Mouse (Mus musculus): ENCODE measurements at regions not wholly inside any gene's neighbourhood (a gene's known extent, or its start where the extent isn't known, plus 50 kb on each side); places are given as distances from the start of the nearest gene placed in this dataset.

- DNase-seq = no peak
These were observed 133.0 kb upstream of the Btbd3 start for GRCm38 (mm10) chr2:138123331-138123730.

- DNase-seq = no peak
These were observed 135.5 kb upstream of the Btbd3 start for GRCm38 (mm10) chr2:138120868-138121267.

DNA sequence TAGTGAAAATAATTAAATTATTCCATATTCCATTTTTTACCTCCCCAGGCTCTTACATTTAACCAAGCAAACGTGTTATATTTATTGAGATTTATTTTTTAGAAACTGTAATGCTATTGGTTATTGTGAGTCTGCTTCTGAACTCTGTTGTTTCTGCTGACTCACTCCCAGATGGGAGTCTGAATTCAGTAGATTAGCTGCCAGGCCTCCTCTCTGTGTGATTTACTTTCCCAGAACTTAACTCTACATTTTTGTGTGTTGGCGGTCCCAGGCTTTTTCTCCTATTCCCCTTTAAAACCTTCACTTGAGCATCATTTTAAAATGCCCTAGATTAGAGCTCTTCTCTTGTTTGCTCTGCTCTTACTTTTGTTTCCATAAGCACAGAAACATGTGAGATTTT is 136.2 kb upstream of the Btbd3 start:
- DNase-seq = no peak

GRCm38 (mm10) chr2:138099777-138100176 is 156.6 kb upstream of the Btbd3 start:
- no peak for DNase-seq

DNA sequence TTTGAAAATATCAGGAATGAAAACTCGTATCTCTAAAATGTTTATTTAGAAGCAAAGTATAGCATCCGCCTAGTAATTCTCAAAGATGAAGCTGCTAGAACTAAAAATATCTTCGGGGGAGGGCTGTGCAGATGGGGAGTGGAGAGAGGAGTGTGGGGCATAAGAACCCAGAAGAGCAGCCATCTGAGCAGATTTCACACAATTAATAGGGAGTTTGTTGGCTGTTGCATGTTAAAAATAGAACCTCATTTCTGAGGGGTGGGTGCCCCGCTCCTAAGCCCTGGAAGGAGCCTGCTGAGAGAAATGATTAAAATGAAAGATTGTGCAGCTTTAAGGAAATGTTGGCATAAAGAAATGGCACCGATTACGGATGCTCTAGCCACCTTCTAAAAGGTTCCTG is 171.0 kb upstream of the Btbd3 start:
- no peak for DNase-seq

GRCm38 (mm10) chr2:138084564-138085283 is 171.6 kb upstream of the Btbd3 start:
- no peak for DNase-seq

DNA sequence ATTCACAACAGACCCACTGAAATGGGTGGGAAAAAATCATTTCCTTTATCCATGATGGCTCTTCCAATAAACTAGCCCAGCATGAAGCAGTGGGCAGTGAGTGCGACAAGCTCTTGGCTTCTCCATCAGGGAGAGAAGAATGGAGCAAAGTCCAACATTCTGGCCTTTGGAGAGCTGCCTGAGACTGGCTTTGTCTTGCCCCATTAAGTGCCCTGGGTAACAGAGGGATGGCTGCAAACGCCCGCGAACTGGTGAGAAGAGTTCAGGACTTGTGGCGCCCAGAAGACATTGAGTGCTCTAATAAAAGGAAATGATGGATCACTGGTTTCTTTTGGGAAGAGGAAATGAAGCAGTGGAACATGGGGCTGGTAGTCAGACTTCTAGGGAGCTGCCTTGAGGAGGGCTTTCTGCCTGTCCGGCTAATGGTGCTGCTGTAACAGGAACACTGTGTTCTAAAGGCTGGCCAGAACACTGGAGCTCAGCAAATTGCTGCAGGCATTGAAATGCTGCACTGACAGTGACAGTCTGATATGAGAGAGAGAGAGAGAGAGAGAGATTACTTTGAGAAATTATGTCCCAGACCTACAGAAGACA is 182.2 kb upstream of the Btbd3 start:
- DNase-seq = no peak

DNA sequence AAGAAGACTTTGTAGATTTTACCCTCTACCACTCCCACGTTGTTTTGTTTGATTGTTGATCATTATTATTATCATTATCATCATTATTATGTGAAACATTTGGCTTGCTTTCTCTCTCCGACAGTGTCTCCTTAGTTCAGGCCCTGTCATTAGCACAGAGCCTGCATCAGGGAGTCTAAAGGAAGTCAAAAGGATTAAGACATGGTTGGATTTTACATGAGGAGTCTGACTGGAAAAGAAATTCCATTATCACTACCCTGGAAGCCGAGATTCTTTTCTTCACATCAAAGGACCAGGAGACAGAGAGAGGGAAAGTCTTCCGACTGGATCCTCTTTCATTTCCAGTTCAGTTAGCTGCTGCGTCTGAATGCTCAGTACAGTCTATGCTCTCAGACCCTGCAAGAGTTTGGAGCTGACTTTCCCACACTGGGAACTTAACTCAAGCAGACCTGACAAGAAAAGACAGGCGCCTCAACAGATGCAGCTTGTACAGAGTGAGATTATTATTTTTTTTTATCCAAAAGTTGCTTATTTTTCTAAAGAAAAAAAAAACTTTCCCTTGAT is 184.1 kb upstream of the Btbd3 start:
- DNase-seq = no peak

- DNase-seq = no peak
These were observed 203.3 kb upstream of the Btbd3 start for GRCm38 (mm10) chr2:138053081-138053480.

DNA sequence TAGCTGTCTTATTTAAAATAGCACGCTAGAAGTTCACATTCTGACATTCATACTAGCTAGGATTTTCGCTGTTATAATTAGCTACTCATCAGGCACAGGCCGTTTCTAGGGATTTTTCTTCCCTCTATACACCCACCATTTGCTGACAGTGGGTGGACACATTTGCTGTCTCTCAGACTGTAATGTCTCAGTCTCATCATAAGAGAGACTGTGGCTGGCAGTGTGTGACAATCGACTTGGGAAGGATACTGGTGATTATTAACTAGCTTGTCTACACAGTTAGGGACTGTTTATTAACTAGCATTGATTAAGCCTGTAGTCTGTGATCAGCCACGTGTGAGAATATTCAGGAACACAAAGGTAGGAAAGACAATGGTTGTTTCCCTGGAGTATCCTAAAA is 208.0 kb upstream of the Btbd3 start:
- no peak for DNase-seq

DNA sequence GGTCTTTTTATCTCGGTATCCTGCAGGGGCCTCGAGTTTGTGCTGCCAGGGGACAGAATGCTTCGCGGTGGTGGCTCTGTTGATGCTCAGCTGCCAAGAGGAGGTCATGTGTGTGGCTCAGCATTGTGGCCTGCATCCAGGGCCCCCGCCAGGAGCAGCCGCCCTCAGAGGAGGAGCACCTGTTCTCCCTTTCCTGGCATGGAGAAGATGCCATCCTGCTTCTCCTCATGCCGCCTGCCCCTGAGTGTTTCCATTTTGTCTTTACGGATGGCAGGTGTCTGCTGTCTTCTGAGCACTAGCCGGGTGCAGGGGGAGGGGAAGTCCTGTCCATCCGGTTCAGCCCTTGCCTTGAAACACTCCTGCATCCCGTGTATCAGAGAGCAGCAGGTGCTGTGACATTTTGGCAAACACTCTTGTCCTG is 208.6 kb upstream of the Btbd3 start:
- no peak for DNase-seq

DNA sequence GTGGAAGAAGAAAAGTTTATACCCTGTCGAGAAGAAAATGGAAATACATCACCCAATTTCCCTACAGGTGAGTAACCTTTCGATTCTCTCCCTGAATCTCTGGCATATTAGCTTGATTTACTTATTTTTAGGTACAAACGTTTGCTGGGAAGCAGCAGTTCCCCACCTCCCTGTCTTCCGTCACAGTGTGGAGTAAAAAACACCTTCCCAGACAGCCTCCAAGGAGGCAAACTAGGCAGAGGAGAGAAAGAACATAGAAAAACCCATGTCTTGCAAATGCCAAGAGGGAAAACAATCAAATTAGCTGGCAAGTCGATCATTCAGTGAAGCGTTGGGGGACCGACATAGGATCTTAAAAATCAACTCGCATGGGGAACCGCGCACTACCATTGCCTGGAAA is 209.0 kb upstream of the Btbd3 start:
- no peak for DNase-seq

GRCm38 (mm10) chr2:138046918-138047317 is 209.4 kb upstream of the Btbd3 start:
- no peak for DNase-seq

DNA sequence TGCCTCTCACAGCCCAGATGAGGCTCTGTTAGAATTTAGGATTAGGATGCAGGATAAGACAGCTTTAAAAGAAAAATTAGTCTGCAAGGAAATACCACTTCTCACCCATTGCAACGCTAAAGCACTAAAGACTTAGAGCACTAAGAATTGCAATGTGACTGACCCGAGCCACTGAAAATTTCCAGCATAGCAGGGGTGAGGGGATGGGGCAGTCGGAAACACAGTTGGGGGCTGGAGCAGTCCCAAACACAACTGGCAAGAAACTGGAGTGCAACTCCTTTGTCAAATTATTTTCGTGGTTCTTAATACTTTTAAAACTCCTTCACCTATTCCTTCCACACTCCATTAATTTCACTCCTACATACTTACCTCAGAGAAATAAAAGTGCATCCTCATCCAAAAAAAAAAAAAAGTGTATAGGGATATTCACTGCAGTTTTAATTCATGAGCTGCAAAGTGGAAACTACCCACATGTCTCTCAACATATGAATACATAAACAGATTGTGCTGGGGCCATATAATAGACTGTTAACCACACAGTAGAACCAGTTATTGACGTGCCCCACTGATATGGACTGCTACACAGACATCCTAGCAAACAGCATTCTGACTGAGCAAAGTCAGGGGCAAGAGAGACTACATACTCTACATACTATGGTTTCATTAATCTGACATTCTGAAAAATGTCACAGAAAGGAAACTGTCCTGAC is 210.3 kb upstream of the Btbd3 start:
- DNase-seq = no peak

DNA sequence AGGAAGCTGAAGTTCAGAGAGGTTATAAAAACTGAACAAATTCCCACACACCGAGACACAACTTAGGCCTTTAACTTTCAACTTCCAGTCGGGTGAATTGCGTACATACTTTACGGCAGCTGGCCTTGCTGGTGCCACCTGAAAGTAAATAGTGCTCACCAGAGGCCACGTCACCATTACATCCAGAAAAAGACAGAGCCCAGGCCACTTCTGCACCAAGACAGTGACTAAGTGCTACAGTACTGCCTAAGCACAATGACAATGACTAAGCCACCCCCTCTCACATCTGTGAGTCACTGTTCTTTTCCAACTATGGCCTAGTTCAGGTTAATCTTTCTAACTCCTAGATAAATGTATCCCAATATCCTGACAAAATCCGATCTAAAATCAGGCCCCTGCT is 215.7 kb upstream of the Btbd3 start:
- DNase-seq = no peak

- peak; percentile 6 for DNase-seq
These were observed 216.1 kb upstream of the Btbd3 start for GRCm38 (mm10) chr2:138040302-138040701.

DNA sequence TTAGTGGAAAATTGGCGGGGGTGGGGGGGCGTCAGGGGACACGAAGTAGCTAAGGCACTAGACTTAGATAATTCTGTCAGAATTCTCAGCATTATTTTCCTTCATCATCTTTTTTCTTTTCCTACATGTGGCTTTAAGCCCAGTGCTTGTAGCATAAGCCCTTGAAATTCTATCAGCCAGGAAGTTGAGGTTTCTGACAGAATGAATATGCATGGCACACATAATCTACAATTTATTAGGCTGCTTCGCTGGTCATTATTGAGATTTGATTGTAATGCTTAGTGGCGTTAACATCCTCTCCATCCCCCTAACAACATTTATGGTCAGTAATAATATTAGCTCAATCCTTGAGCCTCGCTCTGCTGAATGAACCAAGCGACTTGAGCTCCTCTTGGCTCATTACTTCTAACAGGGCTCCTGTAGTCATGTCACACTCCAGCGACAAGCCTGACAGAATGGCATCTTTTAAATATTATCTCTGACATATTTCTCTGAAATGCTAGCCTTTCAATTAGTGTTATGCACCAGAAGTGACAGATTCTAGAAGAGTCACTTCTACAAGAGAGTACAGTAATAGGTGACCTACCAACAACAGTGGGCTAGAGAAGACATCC is 222.1 kb upstream of the Btbd3 start:
- DNase-seq = no peak

DNA sequence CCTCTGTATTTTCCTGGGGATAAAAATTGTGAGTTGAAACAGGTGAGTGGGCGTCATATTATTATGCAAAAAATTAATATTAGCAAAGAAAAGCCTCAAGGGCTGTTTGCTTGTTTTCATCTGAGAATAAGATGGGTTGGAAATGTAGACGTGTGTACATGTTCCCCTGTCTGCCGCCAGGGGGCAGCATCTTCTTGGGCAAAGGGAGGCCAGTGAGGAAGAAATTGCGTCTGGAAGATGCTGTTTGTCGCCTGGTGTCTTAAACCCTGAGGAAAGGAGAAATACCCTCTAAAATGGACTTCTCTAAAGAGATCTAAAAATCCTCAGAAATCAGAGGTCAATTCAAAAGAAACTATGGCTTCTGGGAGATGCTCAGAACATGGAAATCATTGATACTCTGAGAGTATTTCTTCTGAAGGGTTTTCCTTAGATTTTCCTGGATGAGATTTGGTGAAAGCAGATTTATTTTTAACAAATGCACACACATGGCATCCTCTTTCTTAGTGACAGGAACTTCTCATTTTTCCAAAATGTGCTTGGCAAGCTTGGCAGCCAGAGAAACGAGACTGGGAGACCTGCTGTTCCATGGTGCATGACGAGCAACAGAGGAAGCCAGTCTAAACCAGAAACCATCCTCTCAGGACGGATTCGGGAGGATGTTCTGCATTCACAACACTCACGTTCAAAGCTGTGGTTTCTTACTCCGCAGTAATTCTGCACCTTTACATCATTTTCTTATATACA is 222.8 kb upstream of the Btbd3 start:
- peak; percentile 64 for DNase-seq

- DNase-seq = no peak
These were observed 229.0 kb upstream of the Btbd3 start for GRCm38 (mm10) chr2:138027411-138027810.

DNA sequence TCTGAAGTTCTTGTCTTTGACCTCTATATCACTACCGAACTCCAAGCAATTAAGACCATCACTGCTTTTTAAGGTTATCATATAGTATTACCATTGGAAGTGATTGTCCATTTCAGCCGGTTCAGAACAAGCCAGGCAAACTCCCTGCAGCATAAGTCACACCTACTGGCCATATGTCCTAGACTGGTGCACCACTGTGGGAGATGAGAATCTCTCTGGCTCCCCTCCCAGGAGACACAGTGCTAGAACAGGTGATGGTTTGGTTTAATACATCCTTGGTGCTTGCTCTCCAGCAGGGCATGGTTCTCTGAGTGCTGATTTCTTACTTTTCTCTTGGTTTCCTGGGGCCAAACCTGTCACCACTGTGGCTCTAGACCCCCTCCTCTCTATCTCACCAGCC is 232.8 kb upstream of the Btbd3 start:
- no peak for DNase-seq

- DNase-seq = no peak
These were observed 274.6 kb upstream of the Btbd3 start for GRCm38 (mm10) chr2:137981766-137982165.

- no peak for DNase-seq
These were observed 278.6 kb upstream of the Btbd3 start for GRCm38 (mm10) chr2:137977767-137978166.

GRCm38 (mm10) chr2:137974651-137975050 is 281.7 kb upstream of the Btbd3 start:
- no peak for DNase-seq
